Mouse (Mus musculus) lung, embryonic 14.5 days (tissue): ENCODE measurements at regions not wholly inside any gene's neighbourhood (a gene's known extent, or its start where the extent isn't known, plus 50 kb on each side); places are given as distances from the start of the nearest gene placed in this dataset.

ENCODE experiments used
- ATAC-seq: fragments of 200-750 bp; cut with Nextera tagmentation; 2 replicates; pipeline ENCODE4 v1.8.0; 2017; ENCODE audit warnings: mild to moderate bottlenecking, moderate TSS enrichment, moderate library complexity; ENCODE audit not compliant: insufficient read depth
- DNase-seq: peaks from one replicate; pipeline ENCODE4 v3.0.0-alpha.2; 2015
- H3K27ac ChIP-seq: fragments of 300-500 bp; sonication (generic); 2 replicates; pipeline ENCODE4 v1.5.1; 2014; ENCODE audit warnings: low read depth, mild to moderate bottlenecking, moderate library complexity
- H3K27me3 ChIP-seq: fragments of 300-500 bp; sonication (generic); 2 replicates; pipeline ENCODE4 v1.6.1; 2014; ENCODE audit warnings: low read length, control low read depth; ENCODE audit not compliant: insufficient read depth
- H3K36me3 ChIP-seq: fragments of 300-500 bp; sonication (generic); 2 replicates; pipeline ENCODE4 v1.6.1; 2014; ENCODE audit warnings: control low read depth; ENCODE audit not compliant: insufficient read depth
- H3K4me1 ChIP-seq: fragments of 300-500 bp; sonication (generic); 2 replicates; pipeline ENCODE4 v1.6.1; 2014; ENCODE audit warnings: antibody characterized with exemption, control low read depth; ENCODE audit not compliant: insufficient read depth
- H3K4me2 ChIP-seq: fragments of 300-500 bp; sonication (generic); 2 replicates; pipeline ENCODE4 v1.6.1; 2014; ENCODE audit warnings: mild to moderate bottlenecking
- H3K4me3 ChIP-seq: fragments of 300-500 bp; sonication (generic); 2 replicates; pipeline ENCODE4 v1.5.1; 2014; ENCODE audit warnings: low read depth, low read length
- H3K9ac ChIP-seq: fragments of 300-500 bp; sonication (generic); 2 replicates; pipeline ENCODE4 v1.6.1; 2014
- H3K9me3 ChIP-seq: fragments of 300-500 bp; sonication (generic); 2 replicates; pipeline ENCODE4 v1.6.1; 2016; ENCODE audit warnings: low read depth, low read length, control low read depth
- CTCF ChIP-seq: IDR thresholded peaks from 2 replicates; pipeline ENCODE4 v1.5.1; 2016; ENCODE audit warnings: antibody characterized with exemption, low read depth
- WGBS: fragments of 180-500 bp; shearing (Covaris S2); extraction: QIAGEN DNeasy Blood & Tissue Kit; methylation state at CpG from one replicate; pipeline ENCODE4 v1.1.7; 2014; 5-methylcytosine and 5-hydroxymethylcytosine counted together

- 11% methylated on average over 1 of the region's 1 CpGs for WGBS
- no peak for DNase-seq
- no peak for ATAC-seq
Measured at GRCm38 (mm10) chr12:58423581-58423980, 154.5 kb upstream of the Clec14a start.

GRCm38 (mm10) chr12:58401904-58402303 lies 132.8 kb upstream of the Clec14a start:
- H3K27ac ChIP-seq = no peak overlapping the region
- no peaks in the 10 kb centered on the region for H3K27me3 ChIP-seq
- no peaks in the 10 kb centered on the region for H3K9me3 ChIP-seq
- no peak for ATAC-seq
- no peak overlapping the region for H3K4me2 ChIP-seq
- H3K4me3 ChIP-seq = no peak overlapping the region
- H3K9ac ChIP-seq = no peak overlapping the region
- TF ChIP-seq CTCF = no peak
- H3K4me1 ChIP-seq = no peaks in the 10 kb centered on the region
- WGBS = 50% methylated on average over 3 of the region's 3 CpGs
- no peak for DNase-seq
- H3K36me3 ChIP-seq = no peaks in the 10 kb centered on the region

More at GRCm38 (mm10) chr12:58423581-58423980, 154.5 kb upstream of the Clec14a start:
- no peak overlapping the region for H3K4me3 ChIP-seq
- TF ChIP-seq CTCF = no peak
- no peak overlapping the region for H3K4me2 ChIP-seq
- no peak overlapping the region for H3K9ac ChIP-seq
- H3K27ac ChIP-seq = no peak overlapping the region
- no peaks in the 10 kb centered on the region for H3K4me1 ChIP-seq
- H3K36me3 ChIP-seq = no peaks in the 10 kb centered on the region
- no peaks in the 10 kb centered on the region for H3K27me3 ChIP-seq
- no peaks in the 10 kb centered on the region for H3K9me3 ChIP-seq

- TF ChIP-seq CTCF = no peak
- H3K4me1 ChIP-seq = no peaks in the 10 kb centered on the region
- ATAC-seq (no peak), DNase-seq (no peak)
- no peak overlapping the region for H3K4me2 ChIP-seq
- no peaks in the 10 kb centered on the region for H3K36me3 ChIP-seq
- no peak overlapping the region for H3K9ac ChIP-seq
- no peaks in the 10 kb centered on the region for H3K27me3 ChIP-seq
- H3K27ac ChIP-seq = no peak overlapping the region
- no peak overlapping the region for H3K4me3 ChIP-seq
- no peaks in the 10 kb centered on the region for H3K9me3 ChIP-seq
- 72% methylated on average over 4 of the region's 4 CpGs for WGBS
Measured at GRCm38 (mm10) chr12:58360258-58360657, 91.2 kb upstream of the Clec14a start.

GRCm38 (mm10) chr12:58334163-58334562 lies 65.1 kb upstream of the Clec14a start:
- Histone ChIP-seq H3K4me1 (no peaks in the 10 kb centered on the region), H3K27me3 (no peaks in the 10 kb centered on the region), H3K27ac (no peak overlapping the region), H3K4me2 (no peak overlapping the region), H3K9me3 (no peaks in the 10 kb centered on the region), H3K4me3 (no peak overlapping the region), H3K9ac (no peak overlapping the region), H3K36me3 (no peaks in the 10 kb centered on the region)
- peak; percentile 41; the same call in 1 of the 2 replicates for ATAC-seq
- peak; percentile 8 for DNase-seq
- peak; percentile 9; the same call in 1 of the 2 replicates for TF ChIP-seq CTCF

GRCm38 (mm10) chr12:58329913-58330312 lies 60.8 kb upstream of the Clec14a start:
- ATAC-seq = no peak

GRCm38 (mm10) chr12:58323953-58324352 lies 54.9 kb upstream of the Clec14a start:
- DNase-seq (peak; percentile 57), ATAC-seq (peak; percentile 54)
- WGBS = 50% methylated on average over 3 of the region's 3 CpGs
- Histone ChIP-seq H3K4me3 (no peak overlapping the region), H3K9ac (no peak overlapping the region), H3K27ac (no peak overlapping the region), H3K27me3 (no peaks in the 10 kb centered on the region), H3K36me3 (no peaks in the 10 kb centered on the region), H3K9me3 (no peaks in the 10 kb centered on the region), H3K4me1 (no peaks in the 10 kb centered on the region), H3K4me2 (no peak overlapping the region)
- no peak for TF ChIP-seq CTCF

More at GRCm38 (mm10) chr12:58329913-58330312, 60.8 kb upstream of the Clec14a start:
- Histone ChIP-seq H3K4me3 (no peak overlapping the region), H3K4me1 (no peaks in the 10 kb centered on the region), H3K4me2 (no peak overlapping the region), H3K36me3 (no peaks in the 10 kb centered on the region), H3K9ac (no peak overlapping the region), H3K27me3 (no peaks in the 10 kb centered on the region), H3K9me3 (no peaks in the 10 kb centered on the region), H3K27ac (no peak overlapping the region)
- no peak for DNase-seq
- TF ChIP-seq CTCF = no peak
- 78% methylated on average over 2 of the region's 2 CpGs for WGBS
